Mouse (Mus musculus) small intestine, adult 2 months (tissue): ENCODE results near the gene Cdk2. TPM values are rescaled to one million over a fixed set of nuclear protein-coding genes. Genes with fewer than 3 reads are reported as not detected.

Experiments used
- H3K27ac ChIP-seq: fragments of 200-500 bp; 2 replicates; pipeline ENCODE4 v1.5.1; 2012; ENCODE audit warnings: low read depth, low read length, control low read depth, inconsistent platforms; ENCODE audit not compliant: insufficient read depth
- H3K27me3 ChIP-seq: fragments of 200-500 bp; 2 replicates; pipeline ENCODE4 v1.6.1; 2012; ENCODE audit warnings: mild to moderate bottlenecking, moderate library complexity, low read length, inconsistent platforms; ENCODE audit not compliant: control insufficient read depth, insufficient read depth
- H3K36me3 ChIP-seq: fragments of 200-500 bp; 2 replicates; pipeline ENCODE4 v1.6.1; 2012; ENCODE audit warnings: mild to moderate bottlenecking, low read length, control low read depth, inconsistent platforms; ENCODE audit not compliant: control insufficient read depth, insufficient read depth
- H3K4me1 ChIP-seq: fragments of 200-500 bp; 2 replicates; pipeline ENCODE4 v1.6.1; 2012; ENCODE audit warnings: low read length, inconsistent platforms, mixed read lengths; ENCODE audit not compliant: control insufficient read depth, insufficient read depth, insufficient read length
- H3K4me3 ChIP-seq: fragments of 200-500 bp; 2 replicates; pipeline ENCODE4 v1.5.1; 2012; ENCODE audit warnings: low read depth, mild to moderate bottlenecking, control low read depth, inconsistent platforms, low read length, moderate library complexity
- CTCF ChIP-seq: fragments of 200-500 bp; IDR thresholded peaks from 2 replicates; pipeline ENCODE4 v1.5.1; 2012; ENCODE audit warnings: low read depth, mild to moderate bottlenecking, control low read depth, inconsistent platforms, low read length, moderate library complexity, mixed read lengths; ENCODE audit not compliant: insufficient replicate concordance, insufficient read length; ENCODE audit errors: extremely low read depth
- POLR2A ChIP-seq: fragments of 200-500 bp; IDR thresholded peaks from 2 replicates; pipeline ENCODE4 v1.6.1; 2012; ENCODE audit warnings: low read depth, mild to moderate bottlenecking, control low read depth, inconsistent platforms, low read length, moderate library complexity
- WGBS: fragments of 180-500 bp; shearing (Covaris S2); methylation state at CpG from one replicate; pipeline ENCODE4 v1.1.7; 2018; 5-methylcytosine and 5-hydroxymethylcytosine counted together
- polyA plus RNA-seq: library from polyadenylated mRNA; depleted of rRNA; stranded (reverse); fragments of >200 nt; gene quantifications from 2 replicates; pipeline ENCODE4 v1.2.3, GENCODE M21; 2012

The Cdk2 gene
- polyA plus RNA-seq, 1 experiment = 6.1 TPM

DNA sequence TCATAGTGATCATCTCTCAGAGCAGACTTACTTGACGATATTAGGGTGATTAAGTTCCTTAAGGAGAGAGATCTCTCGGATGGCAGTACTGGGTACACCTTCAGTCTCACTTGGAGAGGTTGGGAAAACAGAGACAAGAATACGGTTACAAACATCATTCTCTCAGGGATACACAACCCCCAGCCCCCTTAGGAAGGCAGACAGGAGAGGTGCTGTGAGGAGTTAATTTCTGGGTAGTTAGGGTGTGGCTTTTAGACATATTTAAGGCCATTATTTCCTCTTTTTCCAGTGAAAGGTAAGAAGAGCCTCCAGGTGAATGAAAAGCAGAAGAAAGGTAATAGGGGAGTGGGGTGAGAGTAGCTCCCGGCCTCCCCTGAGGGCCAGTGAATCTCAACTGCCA is 936 bp downstream of the Cdk2 start, which contains the start of gene Pmel:
Gene Pmel (plus strand): TSS at position 301 of the 400 bp plus-strand sequence.
- Histone ChIP-seq H3K4me3 (peak within 1 kb of the TSS; percentile 99), H3K4me1 (peaks cover 3% of the 10 kb centered on the region; the same call in 1 of the 2 replicates), H3K27ac (peak within 1 kb of the TSS; percentile 82), H3K27me3 (no peaks in the 10 kb centered on the region), H3K36me3 (0 out of 2 replicates have a peak, but pooled peaks cover 1% of the 10 kb centered on the region)
- TF ChIP-seq CTCF (no peak), POLR2A (no peak)
- 19% methylated on average over 4 of the region's 4 CpGs for whole genome bisulfite sequencing

DNA sequence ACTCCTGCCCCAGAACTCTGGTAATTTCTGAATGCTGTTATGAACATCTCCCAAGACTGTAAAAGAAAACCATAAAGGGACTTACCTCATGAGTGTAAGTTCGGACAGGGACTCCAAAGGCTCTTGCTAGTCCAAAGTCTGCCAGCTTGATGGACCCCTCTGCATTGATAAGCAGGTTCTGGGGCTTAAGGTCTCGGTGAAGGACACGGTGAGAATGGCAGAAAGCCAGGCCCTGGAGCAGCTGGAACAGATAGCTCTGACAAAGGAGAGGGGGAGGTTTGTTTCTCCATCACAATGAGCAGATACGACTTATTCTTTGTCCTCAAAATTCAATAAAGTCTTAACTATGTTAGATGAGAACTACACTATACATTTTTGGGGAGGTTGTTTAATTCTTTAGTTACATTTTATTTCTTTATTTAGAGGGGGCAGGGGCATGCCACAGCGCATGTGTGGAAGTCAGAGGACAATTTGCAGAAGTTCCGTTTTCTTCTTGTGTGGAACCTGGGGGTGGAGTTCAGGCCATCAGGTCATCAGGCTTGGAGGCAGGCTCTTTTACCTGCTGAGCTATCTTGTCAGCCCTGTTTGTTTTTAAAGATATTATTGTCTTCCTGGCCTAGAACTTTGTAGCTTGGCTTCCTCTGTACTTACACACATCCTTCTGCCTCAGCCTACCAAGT is 2.4 kb downstream of the Cdk2 start:
- H3K27ac ChIP-seq = no peak overlapping the region
- WGBS = 42% methylated on average over 6 of the region's 6 CpGs
- H3K4me1 ChIP-seq = peaks cover 6% of the 10 kb centered on the region; the same call in 1 of the 2 replicates
- no peak for TF ChIP-seq CTCF
- TF ChIP-seq POLR2A = no peak
- H3K27me3 ChIP-seq = no peaks in the 10 kb centered on the region
- H3K4me3 ChIP-seq = no peak overlapping the region
- 0 out of 2 replicates have a peak, but pooled peaks cover 1% of the 10 kb centered on the region for H3K36me3 ChIP-seq

DNA sequence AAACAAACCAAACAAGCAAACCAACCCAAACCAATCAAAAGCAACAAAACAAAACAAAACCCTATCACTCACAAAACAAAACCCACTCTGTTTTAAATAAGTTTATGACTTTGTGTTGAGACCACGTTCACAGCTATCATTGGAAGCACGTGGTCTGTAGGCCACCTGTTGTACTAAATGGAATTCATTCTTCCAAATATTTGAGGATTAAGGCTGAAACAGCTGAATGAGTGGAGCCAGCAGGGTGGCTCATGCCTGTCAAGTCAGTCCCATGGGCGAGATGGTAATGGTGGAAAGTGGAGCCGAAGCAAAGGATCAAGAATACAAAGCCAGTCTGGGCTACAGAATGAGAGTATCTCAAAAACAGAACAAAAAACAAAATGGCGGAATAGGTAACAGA is 4.1 kb downstream of the Cdk2 start:
- Histone ChIP-seq H3K4me1 (peaks cover 10% of the 10 kb centered on the region; the same call in 1 of the 2 replicates), H3K27me3 (no peaks in the 10 kb centered on the region), H3K36me3 (0 out of 2 replicates have a peak, but pooled peaks cover 1% of the 10 kb centered on the region), H3K4me3 (no peak overlapping the region), H3K27ac (no peak overlapping the region)
- 95% methylated on average over 5 of the region's 5 CpGs for WGBS
- TF ChIP-seq POLR2A (no peak), CTCF (no peak)

DNA sequence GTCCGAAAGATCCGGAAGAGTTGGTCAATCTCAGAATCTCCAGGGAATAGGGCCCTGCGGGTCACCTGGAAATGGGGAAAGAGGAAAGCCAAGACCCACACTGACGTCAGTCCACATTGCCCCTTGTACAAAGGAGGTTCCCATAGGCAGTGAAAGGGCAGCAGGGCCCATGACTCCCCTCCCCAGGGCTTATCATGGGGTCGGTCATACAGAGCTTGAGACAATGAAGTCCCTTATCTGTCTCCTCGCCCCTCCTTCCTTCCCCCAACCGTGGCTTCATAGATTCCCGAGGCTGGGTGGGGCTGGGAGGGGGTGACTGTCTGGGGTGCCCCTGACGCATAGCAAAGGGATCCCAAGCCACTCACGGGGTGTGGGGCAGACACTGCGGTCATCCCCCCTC is 5.2 kb downstream of the Cdk2 start:
- TF ChIP-seq CTCF = no peak
- no peak for TF ChIP-seq POLR2A
- peaks cover 7% of the 10 kb centered on the region; the same call in 1 of the 2 replicates for H3K4me1 ChIP-seq
- 0 out of 2 replicates have a peak, but pooled peaks cover 1% of the 10 kb centered on the region for H3K36me3 ChIP-seq
- no peak overlapping the region for H3K4me3 ChIP-seq
- no peak overlapping the region; the same call in 1 of the 2 replicates for H3K27ac ChIP-seq
- no peaks in the 10 kb centered on the region for H3K27me3 ChIP-seq
- 49% methylated on average over 11 of the region's 11 CpGs for WGBS

DNA sequence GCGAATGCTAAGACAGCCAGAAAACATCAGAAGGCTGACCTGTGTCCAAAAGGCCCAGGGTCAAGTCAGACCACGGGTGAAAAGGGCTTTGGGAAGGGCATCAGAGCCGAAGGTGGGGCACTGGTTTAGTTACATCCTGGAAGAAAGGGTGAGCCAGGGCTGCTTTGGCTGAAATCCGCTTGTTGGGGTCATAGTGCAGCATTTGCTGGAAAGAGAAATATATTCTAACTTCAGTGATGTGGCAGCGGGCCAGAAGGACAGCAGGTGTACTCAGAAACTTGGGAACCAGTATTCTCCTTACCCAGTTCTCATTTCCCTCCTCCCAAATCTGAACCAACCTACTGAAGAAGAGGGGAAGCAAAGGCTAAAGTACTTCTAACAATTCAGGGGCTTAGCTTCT is 5.8 kb downstream of the Cdk2 start:
- WGBS = 32% methylated on average over 5 of the region's 5 CpGs
- Histone ChIP-seq H3K27me3 (no peaks in the 10 kb centered on the region), H3K4me3 (no peak overlapping the region), H3K4me1 (peaks cover 7% of the 10 kb centered on the region; the same call in 1 of the 2 replicates), H3K36me3 (0 out of 2 replicates have a peak, but pooled peaks cover 1% of the 10 kb centered on the region), H3K27ac (peak overlapping the region; percentile 56)
- TF ChIP-seq CTCF = no peak

DNA sequence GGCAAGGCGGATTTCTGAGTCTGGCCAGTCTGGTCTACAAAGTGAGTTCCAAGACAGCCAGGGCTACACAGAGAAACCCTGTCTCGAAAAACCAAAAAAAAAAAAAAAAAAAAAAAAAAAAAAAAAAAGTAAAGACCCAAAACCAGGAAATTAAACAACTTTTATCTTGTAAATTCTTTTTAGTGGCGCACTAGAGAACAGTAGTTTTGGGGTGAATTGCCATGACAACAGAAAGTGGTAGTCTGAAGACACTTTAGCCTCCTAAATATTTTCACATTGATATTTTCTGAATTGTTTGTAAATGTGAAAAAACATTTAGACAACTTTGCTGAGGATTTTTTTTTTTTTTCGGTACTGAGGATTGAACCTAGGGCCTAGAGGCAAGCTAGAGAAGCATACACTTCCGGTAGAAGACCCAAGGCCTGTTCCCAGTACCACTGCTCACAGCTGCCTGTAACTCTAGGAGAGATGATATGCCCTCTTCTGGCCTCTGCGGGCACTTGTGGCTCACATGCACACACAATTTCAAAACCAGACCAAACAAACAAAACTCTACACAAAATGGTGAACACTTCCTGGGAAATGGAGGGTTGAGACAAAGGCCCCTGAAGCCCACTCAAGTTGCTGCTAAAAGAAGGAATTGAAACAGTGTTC is 7.6 kb downstream of the Cdk2 start:
- TF ChIP-seq CTCF (no peak), POLR2A (no peak)
- WGBS = 86% methylated on average over 6 of the region's 6 CpGs
- H3K36me3 ChIP-seq = 0 out of 2 replicates have a peak, but pooled peaks cover 1% of the 10 kb centered on the region
- no peak overlapping the region for H3K27ac ChIP-seq
- H3K4me3 ChIP-seq = no peak overlapping the region
- H3K27me3 ChIP-seq = no peaks in the 10 kb centered on the region
- peaks cover 7% of the 10 kb centered on the region; the same call in 1 of the 2 replicates for H3K4me1 ChIP-seq
